Mouse (Mus musculus) olfactory bulb, adult 2 months (tissue): Measurements from ENCODE around the gene Eef1e1.

Source experiments
- CTCF ChIP-seq: fragments of 200-500 bp; IDR thresholded peaks from 2 replicates; pipeline ENCODE4 v1.5.1; 2012; ENCODE audit warnings: low read depth, mild to moderate bottlenecking, low read length, moderate library complexity; ENCODE audit not compliant: insufficient read depth
- POLR2A ChIP-seq: fragments of 200-500 bp; IDR thresholded peaks from 2 replicates; pipeline ENCODE4 v1.6.1; 2012; ENCODE audit warnings: mild to moderate bottlenecking, low read depth, low read length, moderate library complexity; ENCODE audit not compliant: insufficient read depth

- TF ChIP-seq CTCF (no peak), POLR2A (no peak)
These were observed 32.7 kb downstream of the Eef1e1 start for GRCm38 (mm10) chr13:38626229-38626525.
